Mouse (Mus musculus): ENCODE data around the gene Cyp2w1. TPM values are rescaled to one million over a fixed set of nuclear protein-coding genes. Genes with fewer than 3 reads are reported as not detected.

Cyp2w1 gene
- polyA plus RNA-seq, 1 experiment = 2.0 TPM

- Histone ChIP-seq H3K27me3 (ENCODE audit: control insufficient read depth, insufficient read depth, low read length) (no peaks in the 10 kb centered on the region), H3K27ac (ENCODE audit: insufficient read depth, low read depth, low read length) (peak overlapping the region; percentile 80), H3K36me3 (ENCODE audit: control insufficient read depth, insufficient read depth, low read length) (peaks cover 9% of the 10 kb centered on the region), H3K4me3 (ENCODE audit: low read depth, low read length) (peak overlapping the region; percentile 71), H3K4me1 (ENCODE audit: control insufficient read depth, insufficient read depth, insufficient read length, low read length) (peaks cover 28% of the 10 kb centered on the region)
- WGBS = 1% methylated on average over 61 of the region's 62 CpGs
- TF ChIP-seq POLR2A (IDR thresholded peaks at IDR 0.05; ENCODE audit: low read depth, low read length) (no peak), CTCF (IDR thresholded peaks at IDR 0.05; ENCODE audit: extremely low read depth, insufficient read length, insufficient replicate concordance, low read depth, low read length) (no peak)
These were observed 27.6 kb upstream of the Cyp2w1 start for GRCm38 (mm10) chr5:139324691-139325394.

GRCm38 (mm10) chr5:139325395-139325966 lies 26.9 kb upstream of the Cyp2w1 start, which contains the start of gene Adap1:
TSS of gene Adap1 (minus strand) at chr5:139325622.
- Histone ChIP-seq H3K27ac (ENCODE audit: insufficient read depth, low read depth, low read length) (peak within 1 kb of the TSS; percentile 80), H3K27me3 (ENCODE audit: control insufficient read depth, insufficient read depth, low read length) (no peaks in the 10 kb centered on the region), H3K4me1 (ENCODE audit: control insufficient read depth, insufficient read depth, insufficient read length, low read length) (peaks cover 24% of the 10 kb centered on the region), H3K36me3 (ENCODE audit: control insufficient read depth, insufficient read depth, low read length) (peaks cover 7% of the 10 kb centered on the region), H3K4me3 (ENCODE audit: low read depth, low read length) (peak within 1 kb of the TSS; percentile 71)
- TF ChIP-seq CTCF (IDR thresholded peaks at IDR 0.05; ENCODE audit: extremely low read depth, insufficient read length, insufficient replicate concordance, low read depth, low read length) (peak; percentile 56; the same call in 1 of the 2 replicates), POLR2A (IDR thresholded peaks at IDR 0.05; ENCODE audit: low read depth, low read length) (no peak; the same call in 1 of the 2 replicates)
- under 1% methylated on average over 61 of the region's 61 CpGs for WGBS

GRCm38 (mm10) chr5:139326111-139326696 lies 26.2 kb upstream of the Cyp2w1 start:
- TF ChIP-seq POLR2A (IDR thresholded peaks at IDR 0.05; ENCODE audit: low read depth, low read length) (no peak), CTCF (IDR thresholded peaks at IDR 0.05; ENCODE audit: extremely low read depth, insufficient read length, insufficient replicate concordance, low read depth, low read length) (no peak)
- peaks cover 25% of the 10 kb centered on the region for H3K4me1 ChIP-seq (ENCODE audit: control insufficient read depth, insufficient read depth, insufficient read length, low read length)
- no peaks in the 10 kb centered on the region for H3K27me3 ChIP-seq (ENCODE audit: control insufficient read depth, insufficient read depth, low read length)
- peaks cover 3% of the 10 kb centered on the region; the same call in 1 of the 2 replicates for H3K36me3 ChIP-seq (ENCODE audit: control insufficient read depth, insufficient read depth, low read length)
- no peak overlapping the region for H3K4me3 ChIP-seq (ENCODE audit: low read depth, low read length)
- H3K27ac ChIP-seq (ENCODE audit: insufficient read depth, low read depth, low read length) = peak overlapping the region; percentile 68
- 69% methylated on average over 13 of the region's 13 CpGs for WGBS

- Histone ChIP-seq H3K36me3 (ENCODE audit: control insufficient read depth, insufficient read depth, low read length) (peaks cover 3% of the 10 kb centered on the region; the same call in 1 of the 2 replicates), H3K4me1 (ENCODE audit: control insufficient read depth, insufficient read depth, insufficient read length, low read length) (peaks cover 28% of the 10 kb centered on the region), H3K4me3 (ENCODE audit: low read depth, low read length) (no peak overlapping the region), H3K27ac (ENCODE audit: insufficient read depth, low read depth, low read length) (no peak overlapping the region), H3K27me3 (ENCODE audit: control insufficient read depth, insufficient read depth, low read length) (no peaks in the 10 kb centered on the region)
- 83% methylated on average over 7 of the region's 7 CpGs for WGBS
- no peak for TF ChIP-seq CTCF (IDR thresholded peaks at IDR 0.05; ENCODE audit: extremely low read depth, insufficient read length, insufficient replicate concordance, low read depth, low read length)
- TF ChIP-seq POLR2A (IDR thresholded peaks at IDR 0.05; ENCODE audit: low read depth, low read length) = no peak
These were observed 25.3 kb upstream of the Cyp2w1 start for GRCm38 (mm10) chr5:139326986-139327633.

- Histone ChIP-seq H3K27ac (ENCODE audit: insufficient read depth, low read depth, low read length) (no peak overlapping the region), H3K27me3 (ENCODE audit: control insufficient read depth, insufficient read depth, low read length) (no peaks in the 10 kb centered on the region), H3K4me1 (ENCODE audit: control insufficient read depth, insufficient read depth, insufficient read length, low read length) (peaks cover 32% of the 10 kb centered on the region), H3K4me3 (ENCODE audit: low read depth, low read length) (no peak overlapping the region), H3K36me3 (ENCODE audit: control insufficient read depth, insufficient read depth, low read length) (peaks cover 3% of the 10 kb centered on the region; the same call in 1 of the 2 replicates)
- WGBS = 60% methylated on average over 7 of the region's 7 CpGs
- TF ChIP-seq CTCF (IDR thresholded peaks at IDR 0.05; ENCODE audit: extremely low read depth, insufficient read length, insufficient replicate concordance, low read depth, low read length) (no peak), POLR2A (IDR thresholded peaks at IDR 0.05; ENCODE audit: low read depth, low read length) (no peak)
These were observed 24.8 kb upstream of the Cyp2w1 start for GRCm38 (mm10) chr5:139327634-139328020.

- TF ChIP-seq POLR2A (IDR thresholded peaks at IDR 0.05; ENCODE audit: low read depth, low read length) = no peak
- TF ChIP-seq CTCF (IDR thresholded peaks at IDR 0.05; ENCODE audit: extremely low read depth, insufficient read length, insufficient replicate concordance, low read depth, low read length) = no peak
- 73% methylated on average over 7 of the region's 7 CpGs for WGBS
- Histone ChIP-seq H3K27ac (ENCODE audit: insufficient read depth, low read depth, low read length) (peak overlapping the region; percentile 47), H3K4me3 (ENCODE audit: low read depth, low read length) (no peak overlapping the region), H3K27me3 (ENCODE audit: control insufficient read depth, insufficient read depth, low read length) (no peaks in the 10 kb centered on the region), H3K36me3 (ENCODE audit: control insufficient read depth, insufficient read depth, low read length) (no peaks in the 10 kb centered on the region), H3K4me1 (ENCODE audit: control insufficient read depth, insufficient read depth, insufficient read length, low read length) (peaks cover 26% of the 10 kb centered on the region)
These were observed 21.7 kb upstream of the Cyp2w1 start for GRCm38 (mm10) chr5:139330766-139331165.
